Mouse (Mus musculus) gastrocnemius, adult 2 months (tissue): ENCODE measurements around the gene Taf8. TPM values are rescaled to one million over a fixed set of nuclear protein-coding genes. Genes with fewer than 3 reads are reported as not detected.

Source experiments
- DNase-seq: peaks from one replicate; pipeline ENCODE4 v3.0.0; 2022
- H3K27ac ChIP-seq: fragments of 200-600 bp; 2 replicates; pipeline ENCODE4 v1.8.1; 2022; ENCODE audit warnings: mild to moderate bottlenecking
- H3K4me3 ChIP-seq: fragments of 200-600 bp; 2 replicates; pipeline ENCODE4 v1.8.1; 2022; ENCODE audit warnings: mild to moderate bottlenecking, moderate library complexity
- CTCF ChIP-seq: fragments of 200-600 bp; IDR thresholded peaks from 2 replicates; pipeline ENCODE4 v1.8.1; 2022; ENCODE audit warnings: antibody characterized with exemption, mild to moderate bottlenecking, moderate library complexity
- intact Hi-C: fragments of 180-260 bp; cut with DNase I; formaldehyde crosslinking; loops from one replicate; pipeline ENCODE4 v1.15.1; 2025
- total RNA-seq, 2 experiments: library from RNA; stranded (reverse); gene quantifications; 2 replicates each; pipeline ENCODE4 v1.2.3; 2021

The Taf8 gene
- total RNA-seq, 2 experiments from 2014 or later, result 13.0 to 14.1 TPM

GRCm38 (mm10) chr17:47442271-47442670 is 59.8 kb downstream of the Taf8 start:
- no peak for DNase-seq
- no peak overlapping the region for H3K4me3 ChIP-seq
- no peak for TF ChIP-seq CTCF
- intact Hi-C loops, result no loop called here
- no peak overlapping the region for H3K27ac ChIP-seq

- no peak overlapping the region for H3K27ac ChIP-seq
- no peak for DNase-seq
- no peak for TF ChIP-seq CTCF
- H3K4me3 ChIP-seq, result no peak overlapping the region
- intact Hi-C loops, result no loop called here
Measured at GRCm38 (mm10) chr17:47441296-47442051, 60.6 kb downstream of the Taf8 start.

GRCm38 (mm10) chr17:47440359-47440890 is 61.7 kb downstream of the Taf8 start:
- intact Hi-C loops, result no loop called here
- no peak for TF ChIP-seq CTCF
- H3K4me3 ChIP-seq, result no peak overlapping the region
- no peak for DNase-seq
- H3K27ac ChIP-seq, result no peak overlapping the region

GRCm38 (mm10) chr17:47439396-47440028 is 62.6 kb downstream of the Taf8 start:
- Histone ChIP-seq H3K4me3 (no peak overlapping the region), H3K27ac (no peak overlapping the region)
- TF ChIP-seq CTCF, result no peak
- intact Hi-C loops, result no loop called here
- DNase-seq, result no peak

GRCm38 (mm10) chr17:47438611-47439010 is 63.5 kb downstream of the Taf8 start:
- no peak for TF ChIP-seq CTCF
- no peak overlapping the region for H3K4me3 ChIP-seq
- no peak overlapping the region for H3K27ac ChIP-seq
- intact Hi-C loops, result no loop called here
- DNase-seq, result no peak

GRCm38 (mm10) chr17:47436907-47437547 is 65.1 kb downstream of the Taf8 start, which contains the start of gene 1700001C19Rik:
Gene 1700001C19Rik (minus strand): TSS chr17:47437376.
- 0 out of 2 replicates have a peak within 1 kb of the TSS, but pooled peaks have one; percentile 16 for H3K27ac ChIP-seq
- TF ChIP-seq CTCF, result no peak

GRCm38 (mm10) chr17:47436156-47436906 is 65.8 kb downstream of the Taf8 start, which contains the start of gene AI661453:
Gene AI661453 (plus strand): TSS chr17:47436615.
- Histone ChIP-seq H3K4me3 (peak within 1 kb of the TSS; percentile 68), H3K27ac (0 out of 2 replicates have a peak within 1 kb of the TSS, but pooled peaks have one; percentile 16)
- TF ChIP-seq CTCF, result no peak
- peak; percentile 26 for DNase-seq
- intact Hi-C loops, result no loop called here

More at GRCm38 (mm10) chr17:47436907-47437547, 65.1 kb downstream of the Taf8 start, which contains the start of gene 1700001C19Rik:
- intact Hi-C loops, result no loop called here
- H3K4me3 ChIP-seq, result peak within 1 kb of the TSS; percentile 68
- DNase-seq, result no peak

Other genes with a start within 250 kb of the Taf8 start
- gene Mrps10, start 133.4 kb downstream of the Taf8 start, total RNA-seq, result 10 to 100 TPM; 31.5 to 33.2 TPM
- under 1 TPM; 0.54 to 0.78 TPM for gene Guca1b, start 116.9 kb downstream of the Taf8 start, total RNA-seq
- not detected for gene Guca1a, start 101.7 kb downstream of the Taf8 start, total RNA-seq
- gene AI661453, start 65.7 kb downstream of the Taf8 start, total RNA-seq, result under 1 TPM; 0.23 to 0.45 TPM
- gene 1700001C19Rik, start 64.9 kb downstream of the Taf8 start, total RNA-seq, result not detected
- 10 to 100 TPM; 18.7 to 25.8 TPM for gene Ccnd3, start 2.8 kb upstream of the Taf8 start, total RNA-seq
- gene Bysl, start 109.2 kb upstream of the Taf8 start, total RNA-seq, result 10 to 100 TPM; 14.2 to 16.0 TPM
- 10 to 100 TPM; 17.9 to 18.3 TPM for gene Med20, start 109.3 kb upstream of the Taf8 start, total RNA-seq
- 1 to 10 TPM in 1 of 2 experiments, under 1 TPM in 1; 0.82 to 2.4 TPM for gene Gm20517, start 109.3 kb upstream of the Taf8 start, total RNA-seq
- gene Usp49, start 128.4 kb upstream of the Taf8 start, total RNA-seq, result 1 to 10 TPM; 3.1 to 4.5 TPM
- gene Tomm6, start 186.1 kb upstream of the Taf8 start, total RNA-seq, result 100 to 1,000 TPM; 125 TPM
- 1 to 10 TPM; 4.2 to 5.7 TPM for gene Frs3, start 186.7 kb upstream of the Taf8 start, total RNA-seq
- gene Gm21981, start 192.2 kb upstream of the Taf8 start, total RNA-seq, result under 1 TPM; 0.45 to 0.46 TPM
- 1 to 10 TPM; 2.6 to 3.7 TPM for gene Prickle4, start 192.4 kb upstream of the Taf8 start, total RNA-seq
- not detected for gene Pgc, start 224.6 kb upstream of the Taf8 start, total RNA-seq
- gene Tfeb, start 234.7 kb upstream of the Taf8 start, total RNA-seq, result 10 to 100 TPM; 85.3 to 93.9 TPM